Mouse (Mus musculus) heart, postnatal 0 days (tissue): Measurements from ENCODE around the gene Csnk2a1. TPM values are rescaled to one million over a fixed set of nuclear protein-coding genes. Genes with fewer than 3 reads are reported as not detected.
"Not testable (repeated sequence)": the region's sequence is repeated elsewhere in the genome, so short reads cannot be mapped to it uniquely, and the experiment has no call there.

Source experiments
- ATAC-seq: fragments of 200-750 bp; cut with Nextera tagmentation; 2 replicates; pipeline ENCODE4 v1.8.0; 2017; ENCODE audit warnings: low read depth, moderate number of reproducible peaks, moderate library complexity; ENCODE audit not compliant: insufficient read depth
- DNase-seq: peaks from one replicate; pipeline ENCODE4 v3.0.0-alpha.2; 2016; ENCODE audit warnings: low spot score
- H3K27ac ChIP-seq: fragments of 300-500 bp; sonication (generic); 2 replicates; pipeline ENCODE4 v1.5.1; 2014; ENCODE audit warnings: low read depth, mild to moderate bottlenecking
- H3K27me3 ChIP-seq: fragments of 300-500 bp; sonication (generic); 2 replicates; pipeline ENCODE4 v1.6.1; 2014; ENCODE audit warnings: low read length, mixed read lengths; ENCODE audit not compliant: control insufficient read depth, insufficient read depth
- H3K36me3 ChIP-seq: fragments of 300-500 bp; sonication (generic); replicated peaks from 2 replicates; pipeline ENCODE4 v1.6.1; 2014; ENCODE audit warnings: low read length, mixed read lengths; ENCODE audit not compliant: control insufficient read depth, insufficient read depth
- H3K4me1 ChIP-seq: fragments of 300-500 bp; sonication (generic); 2 replicates; pipeline ENCODE4 v1.6.1; 2014; ENCODE audit warnings: antibody characterized with exemption; ENCODE audit not compliant: control insufficient read depth, insufficient read depth
- H3K4me2 ChIP-seq: fragments of 300-500 bp; sonication (generic); 2 replicates; pipeline ENCODE4 v1.6.1; 2014; ENCODE audit warnings: low read depth, mild to moderate bottlenecking, low read length, moderate library complexity
- H3K4me3 ChIP-seq: fragments of 300-500 bp; sonication (generic); 2 replicates; pipeline ENCODE4 v1.5.1; 2014; ENCODE audit warnings: low read depth, low read length
- H3K9ac ChIP-seq: fragments of 300-500 bp; sonication (generic); replicated peaks from 2 replicates; pipeline ENCODE4 v1.6.1; 2014; ENCODE audit warnings: low read depth, low read length, mixed read lengths
- H3K9me3 ChIP-seq: fragments of 300-500 bp; sonication (generic); replicated peaks from 2 replicates; pipeline ENCODE4 v1.6.1; 2016; ENCODE audit warnings: low read length; ENCODE audit not compliant: control insufficient read depth
- CTCF ChIP-seq: IDR thresholded peaks from 2 replicates; pipeline ENCODE4 v1.5.1; 2016; ENCODE audit warnings: antibody characterized with exemption, control low read depth, low read depth
- EP300 ChIP-seq: IDR thresholded peaks from 2 replicates; pipeline ENCODE4 v1.6.1; 2016; ENCODE audit warnings: antibody characterized with exemption, low read depth
- WGBS: fragments of 180-500 bp; shearing (Covaris S2); extraction: QIAGEN DNeasy Blood & Tissue Kit; methylation state at CpG from one replicate; pipeline ENCODE4 v1.1.7; 2014; 5-methylcytosine and 5-hydroxymethylcytosine counted together
- polyA plus RNA-seq: library from polyadenylated mRNA; unstranded; fragments of >200 nt; fragmentation: Nextera tagmentation; extraction: Ambion mirVana; gene quantifications from 2 replicates; pipeline ENCODE4 v1.2.1, GENCODE M21; 2015
- total RNA-seq: library from RNA; depleted of rRNA; stranded (reverse); fragments of >200 nt; gene quantifications from 2 replicates; pipeline ENCODE4 v1.2.3, GENCODE M21; 2014; ENCODE audit warnings: low replicate concordance

The Csnk2a1 gene
- total and polyA plus RNA-seq, 2 experiments from 2014 or later, result 74.4 to 89.5 TPM

DNA sequence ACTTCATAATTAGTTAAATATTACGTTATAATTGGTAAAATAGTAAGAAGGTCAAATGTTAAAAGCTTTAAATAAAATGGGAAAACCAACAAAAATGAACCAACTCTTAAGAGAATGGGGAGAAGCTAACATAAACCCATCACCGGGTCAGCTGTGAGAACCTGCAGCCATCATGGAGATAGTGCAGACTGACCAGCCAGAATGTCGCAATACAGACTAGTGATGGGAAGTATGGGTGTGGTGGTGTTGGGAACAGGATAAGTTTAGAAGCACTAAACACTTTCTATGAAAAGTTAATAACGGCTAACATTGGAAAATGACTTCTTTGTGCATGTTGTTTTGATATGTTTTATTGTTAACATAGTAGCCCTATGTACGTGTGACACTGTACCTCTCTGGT, 60.9 kb downstream of the Csnk2a1 start:
- ATAC-seq, result no peak
- Histone ChIP-seq H3K4me1 (no peaks in the 10 kb centered on the region), H3K4me3 (no peak overlapping the region), H3K27ac (no peak overlapping the region), H3K27me3 (no peaks in the 10 kb centered on the region), H3K9me3 (no peaks in the 10 kb centered on the region), H3K4me2 (no peak overlapping the region), H3K36me3 (peaks cover 36% of the 10 kb centered on the region), H3K9ac (no peak overlapping the region)
- TF ChIP-seq CTCF (no peak), EP300 (no peak)
- 91% methylated on average over 5 of the region's 5 CpGs for WGBS
- DNase-seq, result no peak

- 58% methylated on average over 8 of the region's 8 CpGs for WGBS
- H3K27ac ChIP-seq, result no peak overlapping the region
- H3K4me2 ChIP-seq, result no peak overlapping the region
- TF ChIP-seq EP300 (no peak), CTCF (no peak)
- H3K27me3 ChIP-seq, result no peaks in the 10 kb centered on the region
- H3K9ac ChIP-seq, result no peak overlapping the region
- 0 out of 2 replicates have a peak, but pooled peaks cover under 1% of the 10 kb centered on the region for H3K4me1 ChIP-seq
- H3K9me3 ChIP-seq, result no peaks in the 10 kb centered on the region
- ATAC-seq, result no peak
- DNase-seq, result no peak
- no peak overlapping the region for H3K4me3 ChIP-seq
- H3K36me3 ChIP-seq, result peaks cover 31% of the 10 kb centered on the region
These were observed 61.4 kb downstream of the Csnk2a1 start for GRCm38 (mm10) chr2:152288046-152288445.

GRCm38 (mm10) chr2:152289623-152290022, 63.0 kb downstream of the Csnk2a1 start:
- H3K9me3 ChIP-seq, result not testable (repeated sequence)
- 56% methylated on average over 2 of the region's 2 CpGs for WGBS

GRCm38 (mm10) chr2:152292475-152292874, 65.8 kb downstream of the Csnk2a1 start:
- H3K4me1 ChIP-seq, result peaks cover 18% of the 10 kb centered on the region
- no peak overlapping the region for H3K4me2 ChIP-seq
- H3K9me3 ChIP-seq, result no peaks in the 10 kb centered on the region
- no peak overlapping the region for H3K27ac ChIP-seq
- H3K36me3 ChIP-seq, result no peaks in the 10 kb centered on the region
- no peaks in the 10 kb centered on the region for H3K27me3 ChIP-seq
- H3K9ac ChIP-seq, result no peak overlapping the region
- no peak overlapping the region for H3K4me3 ChIP-seq
- DNase-seq (no peak), ATAC-seq (no peak)
- WGBS, result 68% methylated on average over 2 of the region's 2 CpGs
- TF ChIP-seq CTCF, result no peak
- no peak for TF ChIP-seq EP300

More at GRCm38 (mm10) chr2:152289623-152290022, 63.0 kb downstream of the Csnk2a1 start:
- DNase-seq, H3K27me3 ChIP-seq, H3K9ac ChIP-seq, ATAC-seq, H3K4me1 ChIP-seq, H3K4me2 ChIP-seq, H3K27ac ChIP-seq, H3K4me3 ChIP-seq: not testable (repeated sequence)
- H3K36me3 ChIP-seq, result peaks cover 17% of the 10 kb centered on the region

DNA sequence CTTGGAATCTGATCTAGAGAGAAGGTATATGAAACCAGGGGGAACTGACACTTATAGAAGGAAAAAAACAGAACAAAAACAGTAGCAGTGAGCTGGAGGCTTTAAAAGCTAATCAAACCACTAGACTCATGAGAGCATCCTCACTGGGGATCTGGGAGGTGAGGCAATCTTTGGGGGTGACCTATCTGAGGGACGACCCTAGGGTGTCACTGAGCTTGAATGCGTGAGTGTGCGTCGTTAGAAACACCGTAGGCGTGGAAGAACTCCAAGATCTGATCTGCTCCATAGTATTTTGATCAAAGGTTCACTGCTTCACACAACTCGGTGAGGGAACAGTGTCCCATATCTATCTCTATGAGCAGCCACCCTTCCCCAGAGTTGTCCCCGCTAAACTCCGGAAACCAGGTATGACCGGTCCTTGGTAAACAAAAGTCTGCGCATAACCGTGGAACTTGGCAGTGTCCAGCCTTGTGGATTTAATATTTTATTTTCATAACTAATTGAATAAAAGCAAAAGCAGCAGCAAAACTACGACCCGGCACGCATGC, 66.6 kb downstream of the Csnk2a1 start:
- Histone ChIP-seq H3K36me3 (no peaks in the 10 kb centered on the region), H3K27me3 (no peaks in the 10 kb centered on the region), H3K9me3 (no peaks in the 10 kb centered on the region), H3K4me1 (peaks cover 26% of the 10 kb centered on the region), H3K4me3 (peak overlapping the region; percentile 94), H3K27ac (peak overlapping the region; percentile 94; the same call in 1 of the 2 replicates), H3K4me2 (peak overlapping the region; percentile 84), H3K9ac (peak overlapping the region; percentile 94)
- peak; percentile 12; the same call in 1 of the 2 replicates for ATAC-seq
- TF ChIP-seq EP300, result no peak
- TF ChIP-seq CTCF, result no peak
- DNase-seq, result no peak
- 1% methylated on average over 15 of the region's 15 CpGs for WGBS
